Mouse (Mus musculus) myocyte (in vitro differentiated cells): ENCODE data around the gene Pola2.

Experiments
- MAX ChIP-seq: IDR thresholded peaks from one replicate; pipeline ENCODE4 v1.6.1; 2011; ENCODE audit warnings: low read depth, mild to moderate bottlenecking, control low read depth
- POLR2A ChIP-seq: IDR thresholded peaks from one replicate; pipeline ENCODE4 v1.6.1; 2011; ENCODE audit warnings: low read depth, mild to moderate bottlenecking, control low read depth, moderate library complexity; ENCODE audit not compliant: insufficient read length

- TF ChIP-seq MAX: no peak
- no peak for TF ChIP-seq POLR2A
Observed at GRCm38 (mm10) chr19:5893282-5894001, 70.6 kb downstream of the Pola2 start.
